Comparison of ENCODE assay signal across 9 mouse cellular contexts in the genomic region with DNA sequence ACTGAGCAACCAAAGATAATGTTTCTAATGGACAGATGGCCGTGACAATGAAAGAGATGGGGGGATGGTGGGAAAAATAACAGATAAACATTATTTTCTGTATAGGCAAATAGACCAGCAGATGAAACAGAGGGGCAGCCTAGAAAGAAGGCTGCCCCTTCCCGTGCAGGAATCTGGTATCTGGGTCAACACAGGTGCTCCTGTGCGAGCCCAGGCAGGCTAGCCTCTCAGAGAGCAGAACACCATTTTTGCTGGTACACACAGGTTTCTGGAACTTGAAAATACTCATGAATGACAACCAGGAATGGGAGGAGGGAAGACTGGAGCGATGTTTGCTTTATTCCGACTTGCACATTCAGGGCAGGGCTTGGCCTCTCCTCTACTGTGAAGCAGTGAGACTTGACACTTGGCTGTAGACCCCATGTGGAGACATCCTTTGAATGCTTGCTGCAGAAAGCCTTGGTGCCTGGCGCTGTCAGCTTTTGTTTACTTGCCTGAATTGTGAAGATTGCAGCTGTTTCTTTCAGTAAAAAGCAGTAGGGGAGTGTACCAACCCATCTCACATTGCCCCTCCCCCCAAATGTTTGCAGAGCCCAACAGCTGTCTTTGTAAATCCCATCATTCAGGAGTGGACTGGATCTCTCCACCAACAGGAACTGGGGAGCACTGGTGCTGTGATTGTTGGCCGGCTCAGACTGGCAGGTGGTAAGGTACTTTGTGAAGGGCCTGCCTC.
A peak's percentile ranks its signal among the peaks of the same experiment; 100 is the strongest.
DNase-seq lines count a peak whose midpoint lies in the region; ATAC-seq and TF ChIP-seq lines count a peak whose summit lies in the region.
"Had no signal": no experiment of that assay in that cellular context is flagged by ENCODE, and none has a peak within 500 bp of the region (broad histone marks: within the 10 kb centered on the region; RNA-seq: fewer than 3 reads in every experiment).

No protein-coding gene starts in this region.

- peak; percentile 87 for DNase-seq in lung, embryonic 14.5 days
- no peak for DNase-seq in lung, adult 2 months
- peak; percentile 17 to 37 for DNase-seq in cerebellum, postnatal 36 days
- peak; percentile 44 to 61 for DNase-seq in heart, postnatal 10 days
- DNase-seq in mesoderm, embryonic 11.5 days (ENCODE audit: low read depth, low spot score) = peak; percentile 80
- DNase-seq in thymus, postnatal 36 days = no peak
- no peak for DNase-seq in right cerebral cortex, adult 18-20 months
- DNase-seq: liver, embryonic 13.5 days had no signal

- H3K4me3 ChIP-seq in lung, embryonic 14.5 days (ENCODE audit: low read depth, low read length) = no peak overlapping the region
- H3K4me3 ChIP-seq in lung, adult 2 months (replicated peaks; ENCODE audit: extremely low read depth, low read depth, low read length) = no peak overlapping the region
- H3K4me3 ChIP-seq: liver, embryonic 13.5 days had no signal

- H3K27me3 ChIP-seq in lung, embryonic 14.5 days (ENCODE audit: insufficient read depth, low read length) = no peaks in the 10 kb centered on the region
- H3K27me3 ChIP-seq: liver, embryonic 13.5 days had no signal

- H3K4me1 ChIP-seq in lung, embryonic 14.5 days (ENCODE audit: insufficient read depth) = peaks cover 12% of the 10 kb centered on the region
- peaks cover 6% of the 10 kb centered on the region for H3K4me1 ChIP-seq in lung, adult 2 months (ENCODE audit: control insufficient read depth, insufficient read depth, low read length)
- H3K4me1 ChIP-seq: liver, embryonic 13.5 days had no signal

- peak; percentile 94 for ATAC-seq in lung, embryonic 14.5 days (ENCODE audit: insufficient read depth)
- ATAC-seq in megakaryocyte-erythroid progenitor cell, adult 5-6 weeks (replicated peaks; ENCODE audit: low FRiP score, low TSS enrichment, poor library complexity, severe bottlenecking) = no peak

- TF ChIP-seq POLR2A in lung, adult 2 months (IDR thresholded peaks at IDR 0.05; ENCODE audit: borderline replicate concordance, extremely low read depth, low read depth, low read length) = no peak

- 0 out of 2 replicates have a peak overlapping the region, but pooled peaks have one; percentile 13 for H3K4me2 ChIP-seq in lung, embryonic 14.5 days
- H3K4me2 ChIP-seq: liver, embryonic 13.5 days had no signal

- peaks cover 7% of the 10 kb centered on the region; the same call in 1 of the 2 replicates for H3K9me3 ChIP-seq in lung, embryonic 14.5 days (ENCODE audit: low read depth, low read length)
- H3K9me3 ChIP-seq: liver, embryonic 13.5 days had no signal

- no peak for TF ChIP-seq CTCF in lung, embryonic 14.5 days (IDR thresholded peaks at IDR 0.05; ENCODE audit: low read depth)
- TF ChIP-seq CTCF in lung, adult 2 months (IDR thresholded peaks at IDR 0.05; ENCODE audit: insufficient read depth, low read length) = no peak

- 10% methylated on average over 7 of the region's 7 CpGs for WGBS in lung, embryonic 14.5 days
- WGBS in lung, adult 2 months = 43% methylated on average over 7 of the region's 7 CpGs

- intact Hi-C loops in heart, postnatal 10 days (cut with DNase I) = no loop called here

- H3K9ac ChIP-seq in lung, embryonic 14.5 days = no peak overlapping the region
- H3K9ac ChIP-seq: liver, embryonic 13.5 days had no signal

- H3K27ac ChIP-seq in lung, embryonic 14.5 days (ENCODE audit: low read depth) = peak overlapping the region; percentile 33; the same call in 1 of the 2 replicates
- H3K27ac ChIP-seq: liver, embryonic 13.5 days had no signal

- no peaks in the 10 kb centered on the region for H3K36me3 ChIP-seq in lung, embryonic 14.5 days (ENCODE audit: insufficient read depth)
- H3K36me3 ChIP-seq: liver, embryonic 13.5 days had no signal

Comparison
In these comparisons a context has a peak if more than half of its experiments do, and no peak if none do; other contexts are left out.
1. DNase-seq: peak in lung, embryonic 14.5 days (single experiment), cerebellum, postnatal 36 days (2 of 2), heart, postnatal 10 days (2 of 2) and mesoderm, embryonic 11.5 days (single experiment); none in lung, adult 2 months (single experiment), thymus, postnatal 36 days (0 of 2) and right cerebral cortex, adult 18-20 months (single experiment).